In genomic region chr11:94362101-94362500, GRCm38 (mm10) we compare ENCODE assay signal across 19 mouse cellular contexts. TPM values are rescaled to one million over a fixed set of nuclear protein-coding genes. Genes with fewer than 3 reads are reported as not detected.
"Had no signal": no experiment of that assay in that cellular context is flagged by ENCODE, and none has a peak within 500 bp of the region (broad histone marks: within the 10 kb centered on the region; RNA-seq: fewer than 3 reads in every experiment).

No protein-coding gene starts in this region.

- ATAC-seq: midbrain, embryonic 16.5 days had no signal

- H3K36me3 ChIP-seq: liver, embryonic 15.5 days; midbrain, embryonic 10.5 days; midbrain, embryonic 12.5 days; neural tube, embryonic 12.5 days had no signal

- H3K9me3 ChIP-seq: liver, embryonic 15.5 days; midbrain, embryonic 10.5 days; neural tube, embryonic 12.5 days had no signal

- H3K27ac ChIP-seq: liver, embryonic 15.5 days; midbrain, embryonic 10.5 days; midbrain, embryonic 12.5 days; neural tube, embryonic 12.5 days had no signal

- DNase-seq: lung, adult 18-20 months; lung, embryonic 14.5 days; lung, postnatal 10 days; lung, postnatal 4 days; midbrain, embryonic 14.5 days; retina, postnatal 1 day; right cerebral cortex, adult 18-20 months; right cerebral cortex, postnatal 25 days; right cerebral cortex, postnatal 4 days; spleen, adult 18-20 months; thymus, adult 18-20 months; thymus, postnatal 14 days; thymus, postnatal 36 days had no signal

- H3K4me3 ChIP-seq: liver, embryonic 15.5 days; midbrain, embryonic 10.5 days; midbrain, embryonic 12.5 days; myocyte; neural tube, embryonic 12.5 days had no signal

- H3K4me1 ChIP-seq: liver, embryonic 15.5 days; midbrain, embryonic 12.5 days; neural tube, embryonic 12.5 days had no signal

- H3K27me3 ChIP-seq: midbrain, embryonic 12.5 days; neural tube, embryonic 12.5 days had no signal

- H3K9ac ChIP-seq: liver, embryonic 15.5 days; lung, embryonic 14.5 days; midbrain, embryonic 12.5 days; neural tube, embryonic 12.5 days had no signal

- H3K4me2 ChIP-seq: liver, embryonic 15.5 days; lung, embryonic 14.5 days; midbrain, embryonic 12.5 days; neural tube, embryonic 12.5 days had no signal

RNA-seq across cellular contexts. Expression of gene Abcc3, which starts 30.7 kb away (rescaled TPM):
- polyA plus RNA-seq: myocyte had no signal
